Mouse (Mus musculus): ENCODE data around the gene Samd4b. TPM values are rescaled to one million over a fixed set of nuclear protein-coding genes. Genes with fewer than 3 reads are reported as not detected.

Gene Samd4b
- polyA plus RNA-seq, 1 experiment from 2014 or later, result 24.3 TPM

DNA sequence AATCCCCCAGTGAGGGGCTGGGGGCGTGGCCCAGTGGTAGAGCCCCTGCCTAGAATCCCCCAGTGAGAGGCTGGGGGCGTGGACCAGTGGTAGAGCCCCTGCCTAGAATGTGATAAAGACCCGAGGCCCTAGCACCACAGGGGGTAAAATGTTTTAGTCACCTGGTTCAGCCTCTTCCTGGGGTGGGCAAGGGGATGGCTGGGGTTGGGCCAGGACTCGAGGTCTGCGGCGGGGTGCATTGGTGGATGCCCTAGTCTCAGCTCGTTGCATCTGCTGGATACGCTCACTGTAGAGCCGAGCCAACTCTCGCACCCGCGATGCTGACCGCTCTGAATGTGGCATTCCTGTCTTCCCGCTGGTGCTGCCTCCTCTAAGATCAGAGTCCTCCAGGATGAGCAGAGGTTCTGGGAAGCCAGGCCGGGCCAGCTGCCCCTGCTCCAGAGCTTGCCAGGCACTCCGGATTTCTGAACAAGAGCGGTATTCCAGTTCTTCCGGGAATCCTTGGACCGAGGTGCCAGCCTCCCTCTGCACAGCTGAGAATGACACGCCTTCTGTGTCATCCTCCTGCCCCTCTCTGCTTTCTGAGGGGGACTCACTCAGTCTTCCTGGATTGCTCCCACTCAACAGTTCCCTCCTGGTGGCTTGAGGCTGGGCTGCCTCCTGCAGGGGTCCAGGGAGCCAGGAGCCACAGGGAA, 236.2 kb downstream of the Samd4b start:
- Histone ChIP-seq H3K27me3 (no peaks in the 10 kb centered on the region), H3K4me1 (peaks cover 4% of the 10 kb centered on the region; the same call in 1 of the 2 replicates), H3K4me3 (no peak overlapping the region), H3K9ac (replicated peaks) (no peak overlapping the region), H3K27ac (replicated peaks) (no peak overlapping the region), H3K9me3 (no peaks in the 10 kb centered on the region), H3K36me3 (peaks cover 57% of the 10 kb centered on the region), H3K4me2 (replicated peaks) (no peak overlapping the region)
- no peak for ATAC-seq (replicated peaks)
- 96% methylated on average over 20 of the region's 20 CpGs for WGBS

DNA sequence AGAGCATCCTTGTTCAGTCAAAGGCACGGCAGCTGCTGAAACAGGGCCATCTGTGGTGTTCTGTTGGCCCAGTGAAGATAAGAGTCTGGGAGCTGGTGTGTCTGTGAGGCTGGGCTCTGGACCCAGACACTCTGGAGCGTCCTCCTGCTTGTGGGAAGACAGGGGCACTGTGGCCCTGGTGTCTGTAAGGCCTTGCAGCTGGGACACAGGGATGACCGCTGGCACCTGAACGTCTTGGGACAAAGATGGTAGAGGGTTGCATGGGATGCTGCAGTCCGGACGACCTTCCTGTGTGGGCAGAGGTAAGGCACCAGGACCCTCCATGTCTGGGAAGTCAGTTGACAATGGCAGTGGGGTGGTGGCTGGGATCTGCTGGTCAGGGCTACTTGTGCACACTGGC, 237.7 kb downstream of the Samd4b start:
- Histone ChIP-seq H3K9ac (replicated peaks) (no peak overlapping the region), H3K9me3 (no peaks in the 10 kb centered on the region), H3K27me3 (no peaks in the 10 kb centered on the region), H3K27ac (replicated peaks) (no peak overlapping the region), H3K4me1 (peaks cover 4% of the 10 kb centered on the region; the same call in 1 of the 2 replicates), H3K4me2 (replicated peaks) (no peak overlapping the region), H3K4me3 (no peak overlapping the region), H3K36me3 (peaks cover 55% of the 10 kb centered on the region)
- 90% methylated on average over 6 of the region's 6 CpGs for WGBS
- no peak for ATAC-seq (replicated peaks)

DNA sequence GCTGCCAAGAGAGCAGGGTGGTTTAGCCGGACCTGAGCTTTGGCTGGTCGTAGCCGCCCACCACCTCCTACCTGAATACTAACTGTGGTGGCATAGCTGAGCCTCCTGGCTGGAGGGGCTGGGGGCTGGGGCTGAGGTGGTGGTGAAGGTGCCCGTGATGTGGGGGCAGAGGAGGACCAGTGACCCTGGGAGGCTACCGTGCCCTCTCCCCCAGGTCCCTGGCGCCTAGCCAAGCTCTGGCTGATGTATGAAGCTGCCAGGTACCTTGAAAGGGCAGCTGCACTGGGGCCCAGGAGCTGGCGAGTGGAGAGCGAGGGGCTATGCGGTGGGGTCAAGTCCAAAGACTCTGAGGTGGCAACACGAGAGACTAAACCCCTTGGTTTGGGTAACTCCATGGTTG, 238.1 kb downstream of the Samd4b start:
- Histone ChIP-seq H3K4me3 (no peak overlapping the region), H3K27me3 (no peaks in the 10 kb centered on the region), H3K36me3 (peaks cover 53% of the 10 kb centered on the region), H3K9me3 (no peaks in the 10 kb centered on the region), H3K9ac (replicated peaks) (no peak overlapping the region), H3K27ac (replicated peaks) (no peak overlapping the region), H3K4me1 (peaks cover 4% of the 10 kb centered on the region; the same call in 1 of the 2 replicates), H3K4me2 (replicated peaks) (no peak overlapping the region)
- WGBS, result 92% methylated on average over 10 of the region's 10 CpGs
- ATAC-seq (replicated peaks), result no peak

DNA sequence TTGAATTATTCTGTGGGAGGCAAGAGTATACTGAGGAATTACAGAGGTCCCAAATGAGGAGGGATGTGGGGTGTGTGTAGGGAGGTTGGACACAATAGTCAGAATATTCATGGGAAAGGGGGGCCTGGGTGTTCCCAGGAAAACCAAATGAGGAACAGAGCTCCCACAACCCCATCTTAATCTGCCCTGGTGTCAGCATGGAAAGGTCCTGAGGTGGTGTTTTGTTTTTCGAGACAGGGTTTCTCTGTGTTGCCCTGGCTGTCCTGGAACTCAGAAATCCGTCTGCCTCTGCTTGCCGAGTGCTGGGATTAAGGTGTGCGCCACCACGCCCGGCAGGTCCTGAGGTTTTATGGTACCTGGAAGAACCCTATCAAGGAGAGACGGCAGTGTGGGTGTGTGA, 239.5 kb downstream of the Samd4b start:
- Histone ChIP-seq H3K36me3 (peaks cover 53% of the 10 kb centered on the region), H3K4me2 (replicated peaks) (no peak overlapping the region)
- WGBS, result 45% methylated on average over 7 of the region's 7 CpGs

DNA sequence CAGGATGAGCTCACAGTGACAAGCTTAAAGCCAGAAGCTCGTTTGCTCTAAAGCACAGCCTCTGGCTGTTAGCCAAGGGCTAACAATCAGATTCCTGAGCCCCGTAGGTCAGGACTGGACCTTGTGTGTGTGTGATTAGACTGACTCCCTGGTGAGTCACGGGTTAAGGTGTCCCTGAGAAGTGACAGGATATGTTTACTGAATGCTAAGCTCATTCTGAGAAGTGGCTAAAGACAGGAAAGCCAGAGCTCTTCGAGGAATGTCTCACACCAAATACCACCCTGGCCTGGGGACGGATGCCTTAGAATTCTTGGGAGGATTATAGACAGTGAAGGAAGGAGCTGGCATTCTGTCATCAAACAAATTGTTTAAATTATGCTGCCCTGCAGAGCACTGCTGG, 240.0 kb downstream of the Samd4b start:
- Histone ChIP-seq H3K9me3 (no peaks in the 10 kb centered on the region), H3K27me3 (no peaks in the 10 kb centered on the region), H3K4me1 (peaks cover 4% of the 10 kb centered on the region; the same call in 1 of the 2 replicates), H3K4me2 (replicated peaks) (no peak overlapping the region), H3K4me3 (no peak overlapping the region), H3K27ac (replicated peaks) (no peak overlapping the region; the same call in 1 of the 2 replicates), H3K9ac (replicated peaks) (no peak overlapping the region), H3K36me3 (peaks cover 56% of the 10 kb centered on the region)
- no peak for ATAC-seq (replicated peaks)
- 0% methylated on average over 5 of the region's 5 CpGs for whole genome bisulfite sequencing

More for the DNA sequence above, 239.5 kb downstream of the Samd4b start:
- Histone ChIP-seq H3K27ac (replicated peaks) (no peak overlapping the region; the same call in 1 of the 2 replicates), H3K27me3 (no peaks in the 10 kb centered on the region), H3K4me3 (no peak overlapping the region), H3K9me3 (no peaks in the 10 kb centered on the region), H3K4me1 (peaks cover 4% of the 10 kb centered on the region; the same call in 1 of the 2 replicates), H3K9ac (replicated peaks) (no peak overlapping the region)
- no peak for ATAC-seq (replicated peaks)

DNA sequence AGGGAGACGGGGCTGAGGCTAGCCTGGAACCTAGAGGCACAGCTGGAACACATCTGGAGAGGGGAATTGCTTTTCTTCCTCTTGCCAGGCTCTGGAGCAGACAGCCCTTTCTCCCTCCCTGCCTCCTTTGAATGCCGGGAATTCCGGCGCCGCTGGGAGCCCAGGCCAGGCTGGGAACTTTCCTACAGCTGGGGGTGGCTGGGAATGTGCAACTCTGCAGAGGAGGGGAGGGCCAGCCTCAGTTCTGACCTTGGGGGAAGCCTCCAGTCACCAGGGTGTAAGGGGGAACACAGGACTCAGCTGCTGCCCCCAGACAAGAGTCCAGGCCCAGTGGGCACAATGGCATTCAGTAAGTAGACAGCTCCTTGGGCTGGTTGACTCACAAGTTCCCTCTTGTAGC, 241.0 kb downstream of the Samd4b start:
- H3K9me3 ChIP-seq, result no peaks in the 10 kb centered on the region
- H3K27ac ChIP-seq (replicated peaks), result peak overlapping the region; percentile 17; the same call in 1 of the 2 replicates
- 4% methylated on average over 5 of the region's 5 CpGs for WGBS
- peaks cover 59% of the 10 kb centered on the region for H3K36me3 ChIP-seq
- no peak overlapping the region for H3K4me2 ChIP-seq (replicated peaks)
- no peak for ATAC-seq (replicated peaks)
- no peaks in the 10 kb centered on the region for H3K27me3 ChIP-seq
- H3K4me3 ChIP-seq, result no peak overlapping the region
- H3K9ac ChIP-seq (replicated peaks), result no peak overlapping the region
- H3K4me1 ChIP-seq, result peaks cover 7% of the 10 kb centered on the region

DNA sequence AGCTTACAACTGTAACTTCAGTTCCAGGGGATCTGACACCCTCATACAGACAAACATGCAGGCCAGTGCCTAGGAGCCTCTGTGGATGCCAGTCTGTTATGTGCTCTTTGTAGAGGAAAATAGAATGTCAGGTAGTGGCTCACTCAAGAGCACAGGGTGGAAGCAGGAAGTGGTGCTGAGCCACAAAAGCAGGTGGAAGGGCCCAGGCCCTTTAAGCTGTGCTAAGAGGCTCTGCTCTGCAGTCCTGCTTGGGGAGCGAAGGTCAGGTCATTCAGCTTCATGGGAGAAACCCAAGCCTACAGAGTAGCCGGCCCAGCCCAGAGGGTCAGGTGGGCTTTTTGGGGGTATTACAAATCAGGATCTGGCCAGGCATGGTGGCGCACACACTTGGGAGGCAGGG, 242.7 kb downstream of the Samd4b start:
- Histone ChIP-seq H3K4me3 (no peak overlapping the region), H3K27ac (replicated peaks) (no peak overlapping the region), H3K36me3 (peaks cover 45% of the 10 kb centered on the region), H3K4me1 (peaks cover 16% of the 10 kb centered on the region), H3K27me3 (no peaks in the 10 kb centered on the region), H3K9me3 (no peaks in the 10 kb centered on the region), H3K9ac (replicated peaks) (no peak overlapping the region), H3K4me2 (replicated peaks) (no peak overlapping the region)
- no peak for ATAC-seq (replicated peaks)
- 94% methylated on average over 3 of the region's 3 CpGs for WGBS

DNA sequence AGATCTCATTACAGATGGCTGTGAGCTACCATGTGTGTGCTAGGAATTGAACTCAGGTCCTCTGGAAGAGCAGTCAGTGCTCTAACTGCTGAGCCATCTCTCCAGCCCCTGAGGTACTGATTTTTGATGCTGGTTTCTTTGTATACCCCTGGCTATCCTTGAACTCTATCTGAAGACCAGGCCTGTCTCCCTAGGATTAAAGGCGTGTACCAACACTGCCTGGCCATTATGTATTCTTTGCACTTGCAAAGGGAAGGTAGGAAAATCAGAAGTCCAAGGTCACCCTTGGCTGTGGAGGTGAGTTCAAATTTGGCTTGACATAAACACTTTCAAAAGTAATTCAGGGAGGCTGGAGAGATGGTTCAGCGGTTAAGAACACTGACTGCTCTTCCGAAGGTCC, 243.3 kb downstream of the Samd4b start:
- no peak overlapping the region for H3K27ac ChIP-seq (replicated peaks)
- no peak overlapping the region for H3K9ac ChIP-seq (replicated peaks)
- WGBS, result 86% methylated on average over 3 of the region's 3 CpGs
- no peak overlapping the region for H3K4me3 ChIP-seq
- ATAC-seq (replicated peaks), result no peak
- no peaks in the 10 kb centered on the region for H3K27me3 ChIP-seq
- no peak overlapping the region for H3K4me2 ChIP-seq (replicated peaks)
- peaks cover 21% of the 10 kb centered on the region for H3K4me1 ChIP-seq
- H3K9me3 ChIP-seq, result no peaks in the 10 kb centered on the region
- peaks cover 38% of the 10 kb centered on the region for H3K36me3 ChIP-seq

DNA sequence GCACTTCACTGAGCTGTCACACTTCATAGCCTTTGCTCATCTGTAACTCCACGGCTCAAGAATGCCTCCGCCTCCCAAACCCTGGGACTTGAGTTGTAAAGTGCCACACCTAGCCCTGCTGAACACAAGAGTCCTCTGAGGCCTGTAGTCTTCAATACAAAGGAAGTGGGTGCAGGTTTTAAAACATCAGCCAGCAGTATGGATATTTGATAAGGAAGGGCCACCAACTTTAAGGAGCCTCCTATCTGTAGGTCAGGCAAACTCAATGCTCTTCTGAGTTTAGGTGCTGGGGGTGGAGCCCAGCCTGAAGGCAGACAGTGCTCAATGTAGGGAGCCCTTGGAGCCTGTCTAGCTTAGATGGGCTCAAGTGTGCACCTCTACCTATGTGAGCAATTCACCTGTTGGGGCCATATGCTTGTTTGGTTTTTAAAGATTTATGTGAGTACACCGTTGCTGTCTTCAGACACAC, 243.8 kb downstream of the Samd4b start:
- no peaks in the 10 kb centered on the region for H3K9me3 ChIP-seq
- no peak overlapping the region for H3K4me2 ChIP-seq (replicated peaks)
- H3K27ac ChIP-seq (replicated peaks), result no peak overlapping the region
- 92% methylated on average over 3 of the region's 3 CpGs for WGBS
- H3K4me1 ChIP-seq, result peaks cover 22% of the 10 kb centered on the region
- no peaks in the 10 kb centered on the region for H3K27me3 ChIP-seq
- no peak for ATAC-seq (replicated peaks)
- no peak overlapping the region for H3K9ac ChIP-seq (replicated peaks)
- no peak overlapping the region for H3K4me3 ChIP-seq
- peaks cover 34% of the 10 kb centered on the region for H3K36me3 ChIP-seq

DNA sequence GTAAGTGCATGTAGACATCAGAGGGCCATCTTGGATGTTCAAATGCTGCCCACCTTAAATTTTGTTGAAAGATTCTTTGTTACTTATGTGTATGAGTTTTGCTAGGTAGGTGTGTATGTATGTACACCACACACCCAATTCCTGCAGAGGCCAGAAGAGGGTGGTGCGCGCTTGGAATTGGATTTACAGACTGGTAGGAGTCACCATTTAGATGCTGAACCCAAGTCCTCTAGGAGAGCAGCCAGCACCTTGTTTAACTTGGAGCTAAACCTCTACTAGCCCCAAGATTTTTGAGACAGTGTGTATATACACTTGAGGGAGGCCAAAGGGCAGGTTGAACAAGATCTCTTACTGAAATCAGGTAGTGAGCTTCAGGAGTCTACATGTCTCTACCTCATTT, 244.7 kb downstream of the Samd4b start:
- Histone ChIP-seq H3K4me2 (replicated peaks) (no peak overlapping the region), H3K9me3 (no peaks in the 10 kb centered on the region), H3K9ac (replicated peaks) (no peak overlapping the region), H3K4me1 (peaks cover 20% of the 10 kb centered on the region), H3K4me3 (no peak overlapping the region), H3K36me3 (peaks cover 34% of the 10 kb centered on the region), H3K27ac (replicated peaks) (no peak overlapping the region), H3K27me3 (no peaks in the 10 kb centered on the region)
- WGBS, result 98% methylated on average over 2 of the region's 2 CpGs
- no peak for ATAC-seq (replicated peaks)

DNA sequence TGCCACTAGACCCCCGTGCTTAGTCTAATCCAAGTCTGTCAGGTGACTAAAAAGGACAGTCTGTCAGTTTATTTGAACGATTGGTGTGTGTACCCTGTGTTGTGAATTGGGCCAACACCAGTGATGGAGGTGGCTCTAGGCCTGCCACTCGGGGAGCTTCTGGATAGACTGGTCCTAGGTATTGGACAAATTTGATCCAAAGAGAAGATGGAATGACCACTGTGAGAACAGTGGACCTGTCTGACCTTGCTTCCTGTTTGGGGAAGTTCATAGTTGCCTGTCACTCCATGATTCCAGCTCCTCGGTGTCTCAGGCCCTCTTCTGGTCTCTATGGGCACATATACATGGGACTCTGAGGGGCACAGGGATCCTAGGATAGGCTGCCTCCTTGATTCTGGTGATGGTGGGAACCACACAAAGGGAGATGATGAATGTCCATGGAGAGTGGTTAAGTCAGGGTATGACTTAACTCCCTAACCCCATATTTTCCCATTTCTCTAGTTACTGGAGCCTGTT, 246.2 kb downstream of the Samd4b start:
- Histone ChIP-seq H3K36me3 (peaks cover 34% of the 10 kb centered on the region), H3K4me2 (replicated peaks) (peak overlapping the region; percentile 88), H3K4me3 (peak overlapping the region; percentile 93), H3K9me3 (no peaks in the 10 kb centered on the region), H3K9ac (replicated peaks) (peak overlapping the region; percentile 97), H3K4me1 (peaks cover 18% of the 10 kb centered on the region), H3K27me3 (no peaks in the 10 kb centered on the region), H3K27ac (replicated peaks) (no peak overlapping the region)
- no peak for ATAC-seq (replicated peaks)
- 47% methylated on average over 4 of the region's 4 CpGs for WGBS

DNA sequence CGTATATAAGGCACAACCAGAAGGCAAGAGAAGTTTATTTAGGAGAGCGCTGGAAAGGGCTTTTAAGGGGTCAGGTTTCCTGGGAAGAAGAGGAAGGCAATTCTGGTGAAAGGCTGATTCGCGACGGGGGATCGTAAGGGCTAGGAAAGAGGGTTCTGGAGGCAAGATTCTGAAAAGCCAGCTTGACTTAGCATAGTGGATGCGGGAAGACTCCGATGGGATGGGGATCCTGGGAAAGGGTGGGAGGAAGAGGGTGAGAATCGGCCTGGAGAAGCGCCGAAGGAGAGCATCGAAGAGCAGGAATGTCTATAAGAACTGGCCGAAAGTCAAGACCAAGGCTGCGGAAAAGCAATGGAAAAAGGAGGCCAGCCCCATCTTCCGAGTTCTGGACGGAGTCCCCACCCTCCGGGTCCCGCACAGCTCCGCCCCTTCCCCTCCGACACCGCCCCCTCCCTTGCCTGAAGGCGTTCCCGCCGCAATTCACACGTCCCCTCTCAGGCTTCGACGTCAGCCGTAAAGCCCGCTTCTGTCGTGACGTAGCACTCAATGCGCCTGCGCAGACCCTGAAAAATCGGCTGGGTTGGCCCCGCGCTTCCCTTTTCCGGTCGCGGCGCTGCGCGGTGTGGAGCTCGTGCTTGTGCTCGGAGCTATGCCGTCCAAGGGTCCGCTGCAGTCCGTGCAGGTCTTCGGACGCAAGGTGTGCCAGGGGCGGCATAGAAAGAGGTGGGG, 247.6 kb downstream of the Samd4b start, which contains the start of gene Rps16:
Gene Rps16 (plus strand): TSS at position 498 of the 729 bp plus-strand sequence.
- under 1% methylated on average over 49 of the region's 50 CpGs for WGBS
- ATAC-seq (replicated peaks), result peak; percentile 93

More for the DNA sequence above, 247.6 kb downstream of the Samd4b start, which contains the start of gene Rps16:
- Histone ChIP-seq H3K27ac (replicated peaks) (peak within 1 kb of the TSS; percentile 85), H3K9me3 (no peaks in the 10 kb centered on the region), H3K4me2 (replicated peaks) (peak within 1 kb of the TSS; percentile 88), H3K4me1 (peaks cover 18% of the 10 kb centered on the region), H3K9ac (replicated peaks) (peak within 1 kb of the TSS; percentile 97), H3K27me3 (no peaks in the 10 kb centered on the region), H3K36me3 (peaks cover 31% of the 10 kb centered on the region), H3K4me3 (peak within 1 kb of the TSS; percentile 93)
